Mouse (Mus musculus): Measurements from ENCODE around the gene Ccne1.
"Not testable (repeated sequence)": the region's sequence is repeated elsewhere in the genome, so short reads cannot be mapped to it uniquely, and the experiment has no call there.

Gene Ccne1

GRCm38 (mm10) chr7:38107371-38108259 lies at the start of gene Ccne1:
TSS of gene Ccne1 (minus strand) at chr7:38107534.
- peak; percentile 96 to 98 for DNase-seq (ENCODE audit: low spot score in 2 of 2)

GRCm38 (mm10) chr7:38155829-38156228 lies 48.5 kb upstream of the Ccne1 start:
- no peak for DNase-seq (ENCODE audit: low spot score in 2 of 2)

- DNase-seq (ENCODE audit: low spot score in 2 of 2), result no peak
Measured at GRCm38 (mm10) chr7:38152571-38152970, 45.2 kb upstream of the Ccne1 start.

DNA sequence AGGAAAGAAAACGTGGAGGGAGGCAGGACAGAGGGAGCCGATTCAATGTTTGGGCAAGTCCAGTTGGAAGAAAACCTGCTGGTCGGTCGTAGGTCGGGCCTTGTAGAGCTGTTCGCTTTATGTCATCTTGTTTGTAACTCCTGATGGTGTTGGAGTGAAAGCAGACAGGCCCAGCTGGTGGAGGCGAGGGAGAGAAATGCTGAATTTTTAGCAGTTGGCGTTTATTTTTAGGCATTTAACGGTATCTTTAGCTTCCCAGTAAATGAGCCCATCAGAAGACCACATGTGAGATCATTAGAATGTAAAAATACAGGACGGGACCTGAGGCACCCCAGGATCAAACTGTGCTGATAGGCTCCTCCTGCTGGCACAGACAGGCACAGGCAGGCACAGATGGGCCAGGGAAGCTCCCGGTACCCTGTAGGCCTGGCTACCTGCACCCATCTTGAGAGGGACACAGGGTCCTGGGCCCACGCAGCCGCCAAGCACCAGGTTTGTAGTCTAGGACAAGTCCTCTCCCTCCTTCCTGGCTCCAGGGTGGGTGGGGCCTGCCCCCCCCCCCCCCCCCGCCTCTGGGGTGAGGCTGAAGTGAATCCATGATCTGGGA lies 44.5 kb upstream of the Ccne1 start:
- peak in 1 of 2 experiments; percentile 18 for DNase-seq (ENCODE audit: low spot score in 2 of 2)

GRCm38 (mm10) chr7:38147477-38147876 lies 40.1 kb upstream of the Ccne1 start:
- DNase-seq (ENCODE audit: low spot score in 2 of 2), result no peak

GRCm38 (mm10) chr7:38141747-38142545 lies 34.6 kb upstream of the Ccne1 start:
- peak; percentile 67 to 69 for DNase-seq (ENCODE audit: low spot score in 2 of 2)

DNA sequence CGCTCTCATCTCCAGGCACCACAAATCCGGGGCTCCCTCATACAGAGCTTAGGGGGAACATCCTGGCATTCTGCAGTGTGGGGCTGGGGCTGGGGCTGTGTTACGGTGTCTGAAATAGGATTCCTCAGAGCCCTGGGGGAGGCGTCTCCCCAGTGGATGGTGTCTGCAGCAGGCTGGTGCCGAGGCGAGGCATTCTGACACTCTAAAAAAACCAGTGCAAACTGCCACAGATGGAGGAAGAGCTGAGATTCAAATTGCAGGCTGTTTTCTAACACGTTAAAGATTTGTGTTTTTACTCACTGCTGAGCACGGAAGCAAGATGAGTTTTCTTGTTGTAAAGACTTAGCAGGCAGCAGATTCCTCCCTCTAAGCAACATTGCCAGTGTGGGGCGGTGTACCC lies 33.0 kb upstream of the Ccne1 start:
- DNase-seq (ENCODE audit: low spot score in 2 of 2), result peak; percentile 70 to 75

- no peak for DNase-seq (ENCODE audit: low spot score in 2 of 2)
Measured at GRCm38 (mm10) chr7:38134471-38134870, 27.1 kb upstream of the Ccne1 start.

- no peak for DNase-seq (ENCODE audit: low spot score in 2 of 2)
Measured at GRCm38 (mm10) chr7:38131186-38131585, 23.9 kb upstream of the Ccne1 start.

- DNase-seq (ENCODE audit: low spot score in 2 of 2), result no peak
Measured at GRCm38 (mm10) chr7:38129986-38130729, 22.8 kb upstream of the Ccne1 start.

GRCm38 (mm10) chr7:38129491-38129890 lies 22.2 kb upstream of the Ccne1 start:
- DNase-seq (ENCODE audit: low spot score in 2 of 2), result no peak

DNA sequence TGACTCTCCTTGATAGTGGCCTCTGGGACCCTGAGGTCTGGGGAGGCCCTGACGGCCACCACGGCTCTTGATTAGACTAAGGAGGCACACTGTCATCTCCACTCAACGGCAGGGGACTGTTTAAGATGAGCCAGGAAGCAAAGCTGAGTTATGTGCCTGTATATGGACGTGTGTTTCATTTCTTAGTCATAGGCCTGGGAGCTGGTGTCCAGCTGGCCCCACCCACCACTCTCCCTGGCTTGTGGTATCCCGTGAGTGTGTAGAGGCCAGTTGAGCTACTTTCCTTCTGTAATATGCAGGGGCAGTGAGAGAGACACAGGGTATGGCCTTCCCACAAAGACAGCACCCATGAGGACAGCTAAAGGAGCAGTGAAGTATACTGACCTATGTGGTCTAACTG lies 20.9 kb upstream of the Ccne1 start:
- not testable (repeated sequence) for DNase-seq (ENCODE audit: low spot score in 2 of 2)

- no peak for DNase-seq (ENCODE audit: low spot score in 2 of 2)
Measured at GRCm38 (mm10) chr7:38125565-38126159, 18.3 kb upstream of the Ccne1 start.

- DNase-seq (ENCODE audit: low spot score in 2 of 2), result not testable (repeated sequence)
Measured at GRCm38 (mm10) chr7:38124164-38124563, 16.8 kb upstream of the Ccne1 start.

DNA sequence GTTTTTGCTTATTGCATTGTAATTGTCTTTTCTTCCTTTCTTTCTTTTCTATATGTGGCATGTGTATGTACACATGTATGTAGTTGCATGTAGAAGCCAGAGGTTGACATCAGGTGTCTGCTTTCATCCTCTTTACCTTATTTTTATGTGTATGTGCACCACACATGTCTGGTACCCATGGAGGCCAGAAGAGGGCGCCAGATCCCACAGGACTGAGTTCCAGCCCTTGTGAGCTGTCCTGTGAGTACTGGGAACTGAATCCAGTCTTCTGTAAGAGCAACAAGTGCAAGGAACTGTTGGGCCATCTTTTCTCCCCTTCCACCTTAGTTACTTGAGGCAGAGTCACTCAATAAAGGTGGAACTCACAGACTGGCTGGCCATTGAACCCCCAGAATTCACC lies 11.3 kb upstream of the Ccne1 start:
- no peak for DNase-seq (ENCODE audit: low spot score in 2 of 2)

- DNase-seq (ENCODE audit: low spot score in 2 of 2), result no peak
Measured at GRCm38 (mm10) chr7:38112451-38112850, 5.1 kb upstream of the Ccne1 start.

GRCm38 (mm10) chr7:38111996-38112395 lies 4.7 kb upstream of the Ccne1 start:
- no peak for DNase-seq (ENCODE audit: low spot score in 2 of 2)

- no peak for DNase-seq (ENCODE audit: low spot score in 2 of 2)
Measured at GRCm38 (mm10) chr7:38108260-38108632, 912 bp upstream of the Ccne1 start.

GRCm38 (mm10) chr7:38106711-38107311 lies 523 bp downstream of the Ccne1 start:
- peak in 1 of 2 experiments; percentile 24 for DNase-seq (ENCODE audit: low spot score in 2 of 2)

GRCm38 (mm10) chr7:38105379-38105778 lies 2.0 kb downstream of the Ccne1 start:
- DNase-seq (ENCODE audit: low spot score in 2 of 2), result no peak

DNA sequence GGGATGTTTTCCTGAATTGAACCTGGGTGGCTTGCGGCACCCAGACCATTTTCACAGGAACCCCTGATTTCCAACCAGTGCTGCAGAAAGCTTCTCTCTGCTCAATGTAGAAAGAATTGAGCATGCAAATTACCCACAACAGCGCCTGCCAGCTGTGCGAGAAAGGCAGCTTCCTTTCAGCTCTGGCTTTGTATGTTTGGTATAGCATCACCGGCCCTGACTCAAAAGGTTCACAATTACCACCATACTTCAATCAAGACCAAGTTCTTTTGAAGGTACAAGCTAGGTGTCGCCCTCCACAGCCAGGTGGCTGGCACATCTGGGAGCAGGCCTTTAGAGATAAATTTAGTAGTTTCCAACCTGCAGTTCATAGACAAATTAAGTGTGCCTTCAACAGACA lies 3.2 kb downstream of the Ccne1 start:
- no peak for DNase-seq (ENCODE audit: low spot score in 2 of 2)

Measured in right cerebral cortex, postnatal 36 days (tissue).